Mouse (Mus musculus): Measurements from ENCODE around the gene Ccdc187.

Ccdc187 gene

DNA sequence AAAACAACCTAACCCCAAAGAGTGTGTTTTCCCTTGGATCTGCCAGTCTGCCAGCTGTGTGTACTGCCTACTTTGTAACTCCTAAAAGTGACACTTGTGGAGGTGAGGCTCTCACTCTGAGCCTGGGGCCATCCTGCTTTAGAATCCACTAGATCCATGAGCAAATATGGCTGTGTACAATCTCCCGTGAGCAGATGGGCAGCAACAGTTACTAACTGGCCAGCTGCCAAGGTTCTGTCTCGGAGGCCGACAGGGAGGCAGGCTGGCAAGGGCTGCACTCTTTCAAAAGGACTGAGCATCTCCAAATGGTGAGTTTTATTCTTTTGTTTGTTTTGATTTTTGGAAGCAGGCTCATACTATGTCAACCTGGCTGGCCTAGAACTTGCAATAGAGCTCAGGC, 79.8 kb downstream of the Ccdc187 start:
- DNase-seq (ENCODE audit: low spot score in 2 of 2): no peak

DNA sequence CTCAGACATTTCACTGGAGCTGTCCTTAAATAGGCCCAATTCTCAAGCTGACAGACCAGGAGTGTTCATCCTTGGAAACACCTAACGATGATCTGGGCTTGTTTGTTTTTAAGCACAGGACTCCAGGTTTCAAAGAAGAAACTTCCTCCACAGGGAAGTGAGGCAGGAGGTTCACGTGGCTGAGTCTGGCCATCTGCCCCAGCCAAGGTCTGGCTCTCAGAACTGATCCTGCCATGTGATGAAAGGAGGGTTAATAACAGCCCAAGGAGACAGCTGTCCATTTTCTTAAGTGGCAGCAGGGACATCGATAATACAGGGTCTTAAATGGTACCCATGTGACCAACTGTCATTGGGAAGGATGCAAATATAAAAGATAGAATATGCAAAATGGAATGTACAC, 84.8 kb downstream of the Ccdc187 start:
- DNase-seq (ENCODE audit: low spot score in 2 of 2): no peak

DNA sequence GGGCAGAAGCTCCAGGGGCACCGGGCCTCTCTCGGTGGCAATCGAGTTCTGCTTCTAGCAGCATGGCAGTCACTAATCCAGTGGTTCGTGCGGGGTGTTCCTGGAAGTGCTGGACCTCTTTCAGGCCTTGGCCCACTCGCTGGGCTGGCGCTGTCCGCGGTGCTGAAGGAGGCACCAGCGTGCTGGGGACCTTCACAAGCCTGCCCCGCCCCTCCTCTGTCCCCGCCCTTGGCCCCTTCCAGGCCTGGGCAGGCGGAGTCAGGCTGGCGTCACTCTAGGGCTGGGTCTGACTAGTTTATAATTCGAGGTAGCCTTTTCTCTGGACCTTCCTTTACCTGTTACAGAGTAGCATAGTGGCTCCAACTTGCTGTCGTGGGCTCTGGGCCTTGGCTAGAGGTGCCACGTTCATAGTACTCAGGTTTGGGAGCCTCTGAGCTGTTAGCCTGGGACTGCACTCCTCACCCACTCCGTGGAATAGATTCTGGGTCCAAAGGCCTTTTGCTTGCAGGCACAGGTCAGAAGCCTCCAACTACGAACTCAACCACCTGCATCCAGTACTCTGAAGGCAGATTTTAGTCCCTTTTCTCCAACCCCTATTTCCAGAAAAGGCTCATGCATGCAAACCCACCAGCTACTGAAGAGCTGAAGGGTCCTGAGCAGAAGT, 86.1 kb downstream of the Ccdc187 start, which contains the start of gene Lhx3:
Lhx3 (minus strand) TSS at position 164 of the 664 bp plus-strand sequence.
- peak; percentile 19 to 29 for DNase-seq (ENCODE audit: low spot score in 2 of 2)

DNA sequence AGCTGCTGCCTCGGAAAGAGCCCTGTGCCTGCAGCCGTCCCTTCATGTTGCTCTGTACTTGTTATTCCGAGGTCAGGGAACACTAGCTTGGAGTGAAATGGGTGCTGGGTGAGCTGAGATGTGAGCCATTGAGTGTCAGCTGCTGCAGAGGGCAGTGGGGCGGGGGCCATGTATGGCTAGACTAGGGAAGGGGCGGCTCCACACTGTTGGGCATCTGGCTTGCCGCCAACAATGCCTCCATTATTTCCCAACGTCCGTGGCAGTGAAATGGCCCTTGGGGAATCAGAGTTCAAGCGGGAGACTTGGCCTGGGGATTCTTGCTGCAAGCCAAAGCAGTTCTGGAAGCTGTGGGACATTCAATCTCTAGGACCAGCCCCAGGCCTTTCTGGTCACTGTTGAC, 86.8 kb downstream of the Ccdc187 start:
- no peak for DNase-seq (ENCODE audit: low spot score in 2 of 2)

DNA sequence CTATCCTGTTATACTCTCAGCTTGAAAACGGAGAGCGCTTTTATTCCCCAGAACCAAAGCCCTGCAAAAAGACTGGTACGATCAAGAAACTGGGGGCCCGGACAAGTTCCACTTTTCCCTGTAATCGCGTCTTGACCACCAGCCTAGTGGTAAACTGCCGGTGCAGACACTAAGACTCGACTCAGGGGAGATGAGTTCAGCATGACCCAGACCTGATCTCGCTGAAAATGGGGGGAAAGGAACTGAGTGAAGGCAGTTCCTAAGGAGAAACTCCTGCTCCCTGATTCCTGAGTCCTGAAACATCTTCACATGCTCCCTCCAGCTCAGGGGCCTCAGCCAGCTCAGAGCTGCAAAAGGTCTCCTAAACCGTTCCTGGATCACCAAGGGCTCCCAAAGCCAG, 88.6 kb downstream of the Ccdc187 start:
- DNase-seq (ENCODE audit: low spot score in 2 of 2): no peak

DNA sequence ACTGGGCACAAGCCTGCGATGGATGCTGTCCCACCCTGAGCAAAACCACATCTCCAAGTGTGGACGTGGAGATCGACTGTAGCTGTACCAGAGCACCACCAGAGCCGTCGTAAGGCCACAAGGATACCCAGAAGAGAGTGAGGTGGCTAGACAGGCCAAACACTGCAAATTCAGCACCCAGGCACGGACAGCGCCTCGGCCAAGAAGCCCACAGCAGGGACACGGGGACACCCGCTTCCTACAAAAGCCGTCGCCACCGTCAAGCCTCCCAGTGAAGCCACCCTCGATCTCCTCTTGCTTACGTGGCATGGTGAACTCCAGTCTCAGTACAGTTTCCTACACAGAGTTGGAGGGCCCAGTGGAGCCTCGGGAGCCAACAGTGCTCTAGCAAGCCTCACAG, 89.2 kb downstream of the Ccdc187 start:
- DNase-seq (ENCODE audit: low spot score in 2 of 2): no peak

DNA sequence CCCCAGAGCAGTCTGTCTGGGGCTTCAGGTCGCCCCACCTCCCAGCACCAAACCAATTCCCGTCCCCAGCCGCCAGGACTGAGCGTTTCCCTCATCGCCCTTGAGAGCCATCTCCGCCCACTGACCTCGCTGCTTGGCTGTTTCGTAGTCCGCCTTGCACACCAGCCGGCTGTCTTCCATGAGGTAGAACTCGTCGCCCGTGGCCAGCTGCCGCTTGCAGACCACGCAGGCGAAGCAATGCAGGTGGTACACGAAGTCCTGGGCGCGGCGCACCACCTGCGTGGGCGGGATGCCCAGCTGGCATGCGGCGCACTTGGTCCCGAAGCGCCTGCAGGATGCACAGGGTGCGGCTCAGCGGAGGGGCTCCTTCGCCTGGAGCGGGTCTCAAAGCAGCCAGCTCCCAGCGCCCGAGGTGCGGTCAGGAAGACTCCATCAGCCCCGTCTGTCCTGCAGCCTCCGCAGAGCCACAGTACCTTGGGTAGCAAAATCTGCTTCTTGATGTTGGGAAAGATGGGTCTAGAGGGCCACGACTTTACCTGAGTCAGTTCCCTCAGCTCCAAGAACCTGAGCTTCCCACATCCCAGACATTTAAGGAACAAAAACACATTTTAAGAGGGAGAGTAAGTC, 91.4 kb downstream of the Ccdc187 start:
- DNase-seq (ENCODE audit: low spot score in 2 of 2): no peak

DNA sequence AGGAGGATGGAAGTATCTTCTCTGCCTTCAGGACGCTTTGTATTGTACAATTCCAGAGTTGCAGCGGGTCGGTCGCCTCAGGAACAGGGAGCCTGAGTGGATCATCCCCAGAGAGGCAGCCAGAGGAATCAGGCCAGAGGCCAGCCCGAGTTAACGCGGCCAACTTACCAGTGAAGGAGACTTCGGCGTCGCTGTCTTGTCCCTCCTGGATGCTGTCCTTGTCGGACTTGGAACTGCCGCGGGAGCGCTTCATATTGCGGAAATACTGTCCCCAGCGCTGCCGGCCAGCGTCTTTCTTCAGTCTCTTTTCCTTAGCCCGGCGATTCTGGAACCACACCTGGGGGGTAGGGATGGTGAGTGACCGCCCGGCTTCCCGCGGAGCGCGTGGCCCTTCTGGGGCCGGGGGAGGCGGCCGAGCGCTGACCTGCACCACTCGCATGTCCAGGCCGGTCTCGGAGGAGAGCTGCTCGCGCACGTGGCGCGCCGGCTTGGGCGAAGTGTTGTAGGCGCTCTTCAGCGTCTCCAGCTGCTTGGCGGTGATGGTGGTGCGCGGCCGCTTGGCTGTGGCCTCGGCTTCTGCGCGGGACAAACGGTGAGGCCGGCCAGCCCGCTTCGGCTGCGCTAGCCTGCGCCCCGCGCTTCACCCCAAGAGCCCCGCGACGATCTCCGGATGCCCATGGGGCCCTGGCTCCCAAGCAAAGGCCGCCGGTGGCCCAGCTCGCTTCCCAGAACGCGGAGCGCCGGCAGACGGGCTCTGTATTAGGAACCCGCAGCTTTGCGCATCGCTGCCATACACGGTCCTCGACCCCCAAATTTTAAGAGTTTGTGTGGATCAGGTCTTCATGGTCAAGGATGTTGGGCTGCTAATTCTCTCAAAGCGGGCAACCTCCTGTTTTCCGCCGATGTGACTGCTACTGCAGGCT, 92.2 kb downstream of the Ccdc187 start:
- no peak for DNase-seq (ENCODE audit: low spot score in 2 of 2)

DNA sequence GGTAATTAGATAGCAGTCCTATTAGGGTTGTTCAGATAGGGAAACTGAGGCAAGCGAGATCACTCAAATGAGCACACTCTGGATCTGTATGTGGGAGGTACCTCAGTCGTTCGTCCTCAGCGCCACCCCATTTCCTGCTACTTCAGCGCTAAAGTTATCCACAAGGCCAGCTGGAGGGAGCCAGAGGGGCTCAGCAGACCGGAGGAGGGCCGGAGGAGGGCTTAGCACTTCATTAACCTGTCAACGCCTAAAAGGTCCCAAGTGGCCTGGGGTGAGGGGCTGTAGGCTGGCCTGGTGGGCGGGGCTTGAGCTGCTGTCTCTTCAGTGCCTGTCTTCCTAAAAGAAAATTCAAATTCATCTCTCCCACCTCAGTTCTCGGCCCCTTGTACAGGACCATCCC, 95.9 kb downstream of the Ccdc187 start:
- no peak for DNase-seq (ENCODE audit: low spot score in 2 of 2)

DNA sequence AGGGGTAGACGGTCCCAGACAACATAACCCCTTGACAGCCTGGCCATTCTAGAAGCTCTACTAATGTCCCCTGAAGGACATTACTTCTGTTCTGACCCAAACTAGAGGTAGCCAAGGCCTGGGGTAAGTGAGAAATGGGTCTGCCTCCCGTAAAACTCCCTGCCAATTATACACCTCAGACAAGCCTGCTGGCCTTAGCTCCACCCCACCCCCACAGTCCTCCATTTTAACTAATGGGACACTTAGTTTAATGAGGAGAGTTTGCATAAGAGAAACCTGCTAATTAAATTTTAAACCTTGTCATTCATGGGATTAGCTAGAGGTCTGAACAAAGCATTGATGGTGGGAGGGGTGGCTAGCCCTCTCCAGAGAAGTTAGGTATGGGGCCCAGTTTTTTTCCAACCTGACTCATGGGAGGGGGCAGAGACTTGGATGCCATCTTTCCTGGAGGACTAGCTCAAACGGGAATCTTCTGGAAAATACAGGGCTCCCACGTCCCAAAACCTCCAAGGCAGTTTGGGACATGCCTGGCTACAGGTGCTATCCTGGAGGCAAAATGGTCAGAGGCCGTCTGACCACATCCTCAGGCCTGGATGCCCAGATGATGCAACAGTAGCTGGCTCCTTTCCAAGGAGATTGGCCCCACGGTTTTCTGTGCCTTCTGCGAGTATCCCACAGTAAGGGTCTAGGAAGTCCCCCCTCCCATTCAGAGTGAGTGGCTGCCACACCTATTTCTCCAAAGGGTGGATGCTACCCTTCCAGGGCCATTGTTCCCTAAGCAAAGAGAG, 99.6 kb downstream of the Ccdc187 start:
- no peak for DNase-seq (ENCODE audit: low spot score in 2 of 2)
